Mouse (Mus musculus) liver, embryonic 16.5 days (tissue): ENCODE measurements at regions not wholly inside any gene's neighbourhood (a gene's known extent, or its start where the extent isn't known, plus 50 kb on each side); places are given as distances from the start of the nearest gene placed in this dataset.

ENCODE experiments used
- ATAC-seq: fragments of 200-750 bp; cut with Nextera tagmentation; 2 replicates; pipeline ENCODE4 v1.8.0; 2017; ENCODE audit warnings: low read depth, mild to moderate bottlenecking, moderate number of reproducible peaks, moderate library complexity
- H3K27ac ChIP-seq: fragments of 300-500 bp; sonication (generic); 2 replicates; pipeline ENCODE4 v1.5.1; 2014; ENCODE audit warnings: mild to moderate bottlenecking, low read length
- H3K27me3 ChIP-seq: fragments of 300-500 bp; sonication (generic); 2 replicates; pipeline ENCODE4 v1.6.1; 2014; ENCODE audit warnings: low read depth, low read length, mixed read lengths; ENCODE audit not compliant: control insufficient read depth, insufficient read depth
- H3K36me3 ChIP-seq: fragments of 300-500 bp; sonication (generic); 2 replicates; pipeline ENCODE4 v1.6.1; 2014; ENCODE audit warnings: mild to moderate bottlenecking; ENCODE audit not compliant: control insufficient read depth, insufficient read depth
- H3K4me1 ChIP-seq: fragments of 300-500 bp; sonication (generic); 2 replicates; pipeline ENCODE4 v1.6.1; 2014; ENCODE audit warnings: low read depth, low read length, mixed read lengths; ENCODE audit not compliant: control insufficient read depth
- H3K4me2 ChIP-seq: fragments of 300-500 bp; sonication (generic); 2 replicates; pipeline ENCODE4 v1.6.1; 2014; ENCODE audit warnings: low read depth, low read length, mixed read lengths
- H3K4me3 ChIP-seq: fragments of 300-500 bp; sonication (generic); 2 replicates; pipeline ENCODE4 v1.5.1; 2014; ENCODE audit warnings: low read depth, mild to moderate bottlenecking, low read length
- H3K9ac ChIP-seq: fragments of 300-500 bp; sonication (generic); 2 replicates; pipeline ENCODE4 v1.6.1; 2014; ENCODE audit warnings: low read depth, low read length
- H3K9me3 ChIP-seq: fragments of 300-500 bp; sonication (generic); replicated peaks from 2 replicates; pipeline ENCODE4 v1.6.1; 2016; ENCODE audit warnings: low read length; ENCODE audit not compliant: control insufficient read depth
- WGBS: fragments of 180-500 bp; shearing (Covaris S2); extraction: QIAGEN DNeasy Blood & Tissue Kit; methylation state at CpG from one replicate; pipeline ENCODE4 v1.1.7; 2014; ENCODE audit not compliant: insufficient replicate concordance; 5-methylcytosine and 5-hydroxymethylcytosine counted together

- H3K4me3 ChIP-seq: no peak overlapping the region
- no peaks in the 10 kb centered on the region for H3K9me3 ChIP-seq
- WGBS: 33% methylated on average over 1 of the region's 1 CpGs
- no peak overlapping the region for H3K9ac ChIP-seq
- no peaks in the 10 kb centered on the region for H3K27me3 ChIP-seq
- no peak overlapping the region for H3K27ac ChIP-seq
- no peak overlapping the region for H3K4me2 ChIP-seq
- H3K36me3 ChIP-seq: no peaks in the 10 kb centered on the region
- H3K4me1 ChIP-seq: no peaks in the 10 kb centered on the region
- ATAC-seq: no peak
Observed at GRCm38 (mm10) chr10:17275214-17275613, 447.8 kb upstream of the Cited2 start.

GRCm38 (mm10) chr10:17277911-17278310, 445.1 kb upstream of the Cited2 start:
- no peaks in the 10 kb centered on the region for H3K4me1 ChIP-seq
- H3K36me3 ChIP-seq: no peaks in the 10 kb centered on the region
- no peaks in the 10 kb centered on the region for H3K9me3 ChIP-seq
- H3K4me3 ChIP-seq: no peak overlapping the region
- H3K27me3 ChIP-seq: no peaks in the 10 kb centered on the region
- ATAC-seq: no peak
- no peak overlapping the region for H3K4me2 ChIP-seq
- no peak overlapping the region for H3K9ac ChIP-seq
- H3K27ac ChIP-seq: no peak overlapping the region

- ATAC-seq: no peak
- Histone ChIP-seq H3K4me1 (no peaks in the 10 kb centered on the region), H3K4me3 (no peak overlapping the region), H3K27ac (no peak overlapping the region), H3K27me3 (no peaks in the 10 kb centered on the region), H3K9ac (no peak overlapping the region), H3K36me3 (no peaks in the 10 kb centered on the region), H3K9me3 (no peaks in the 10 kb centered on the region), H3K4me2 (no peak overlapping the region)
- 77% methylated on average over 5 of the region's 5 CpGs for WGBS
Observed at GRCm38 (mm10) chr10:17284858-17285257, 438.2 kb upstream of the Cited2 start.

GRCm38 (mm10) chr10:17287141-17287540, 435.9 kb upstream of the Cited2 start:
- Histone ChIP-seq H3K36me3 (no peaks in the 10 kb centered on the region), H3K9me3 (no peaks in the 10 kb centered on the region), H3K4me2 (no peak overlapping the region), H3K27me3 (no peaks in the 10 kb centered on the region), H3K9ac (no peak overlapping the region), H3K4me1 (no peaks in the 10 kb centered on the region), H3K27ac (no peak overlapping the region), H3K4me3 (no peak overlapping the region)
- ATAC-seq: no peak
- WGBS: 52% methylated on average over 2 of the region's 2 CpGs

- Histone ChIP-seq H3K27me3 (no peaks in the 10 kb centered on the region), H3K4me3 (no peak overlapping the region), H3K9me3 (no peaks in the 10 kb centered on the region), H3K9ac (no peak overlapping the region), H3K4me1 (no peaks in the 10 kb centered on the region), H3K27ac (no peak overlapping the region), H3K4me2 (no peak overlapping the region), H3K36me3 (no peaks in the 10 kb centered on the region)
- ATAC-seq: no peak
- WGBS: 43% methylated on average over 2 of the region's 2 CpGs
Observed at GRCm38 (mm10) chr10:17288231-17288630, 434.8 kb upstream of the Cited2 start.

DNA sequence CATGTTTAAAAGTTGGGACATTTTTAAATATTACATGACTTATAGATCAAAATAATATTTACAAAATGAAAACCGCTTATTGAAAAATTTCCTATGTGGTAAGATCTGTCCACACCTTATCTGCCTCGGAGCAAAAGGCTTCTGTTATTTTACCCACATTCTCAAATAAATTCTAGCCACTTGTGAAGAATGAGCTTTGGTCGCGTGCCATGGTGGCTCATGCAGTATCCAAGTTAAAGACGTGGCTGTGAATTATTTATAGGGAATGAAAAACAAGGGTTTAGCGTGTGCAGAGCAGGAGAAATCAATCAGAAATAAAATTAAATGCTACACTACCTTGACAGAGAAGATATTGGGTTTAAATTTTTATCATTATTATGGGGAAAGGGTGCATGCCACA, 430.7 kb upstream of the Cited2 start:
- no peak for ATAC-seq
- H3K4me1 ChIP-seq: no peaks in the 10 kb centered on the region
- no peak overlapping the region for H3K27ac ChIP-seq
- H3K9ac ChIP-seq: no peak overlapping the region
- 64% methylated on average over 6 of the region's 6 CpGs for WGBS
- no peak overlapping the region for H3K4me3 ChIP-seq
- no peaks in the 10 kb centered on the region for H3K9me3 ChIP-seq
- H3K4me2 ChIP-seq: no peak overlapping the region
- H3K27me3 ChIP-seq: no peaks in the 10 kb centered on the region
- H3K36me3 ChIP-seq: no peaks in the 10 kb centered on the region

- 47% methylated on average over 3 of the region's 3 CpGs for WGBS
- Histone ChIP-seq H3K4me2 (no peak overlapping the region), H3K27ac (no peak overlapping the region), H3K4me1 (no peaks in the 10 kb centered on the region), H3K4me3 (no peak overlapping the region), H3K9ac (no peak overlapping the region), H3K27me3 (no peaks in the 10 kb centered on the region), H3K36me3 (no peaks in the 10 kb centered on the region), H3K9me3 (no peaks in the 10 kb centered on the region)
- ATAC-seq: no peak
Observed at GRCm38 (mm10) chr10:17294440-17294839, 428.6 kb upstream of the Cited2 start.

DNA sequence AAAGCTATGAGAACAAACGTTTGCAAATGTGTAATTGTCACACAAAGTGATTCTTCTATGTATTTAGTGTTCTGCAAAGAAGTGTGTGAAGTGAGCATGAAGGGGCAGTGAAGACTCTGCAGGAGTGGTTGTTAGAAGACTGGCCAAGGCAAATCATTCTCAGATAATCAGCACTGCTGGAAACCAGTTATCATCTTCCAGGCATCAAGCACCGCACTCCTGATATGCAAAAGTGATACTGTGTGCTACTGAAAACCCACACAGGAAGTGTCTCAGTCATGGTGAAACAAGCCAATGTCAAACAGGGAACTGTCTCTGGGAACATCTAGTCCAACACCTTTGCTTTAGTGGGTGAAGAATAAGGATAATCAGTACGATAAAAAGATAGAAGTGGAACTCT, 427.9 kb upstream of the Cited2 start:
- Histone ChIP-seq H3K36me3 (no peaks in the 10 kb centered on the region), H3K4me3 (no peak overlapping the region), H3K27ac (no peak overlapping the region), H3K9me3 (no peaks in the 10 kb centered on the region), H3K4me1 (no peaks in the 10 kb centered on the region), H3K4me2 (no peak overlapping the region), H3K9ac (no peak overlapping the region), H3K27me3 (no peaks in the 10 kb centered on the region)
- ATAC-seq: no peak
- 24% methylated on average over 3 of the region's 3 CpGs for WGBS

DNA sequence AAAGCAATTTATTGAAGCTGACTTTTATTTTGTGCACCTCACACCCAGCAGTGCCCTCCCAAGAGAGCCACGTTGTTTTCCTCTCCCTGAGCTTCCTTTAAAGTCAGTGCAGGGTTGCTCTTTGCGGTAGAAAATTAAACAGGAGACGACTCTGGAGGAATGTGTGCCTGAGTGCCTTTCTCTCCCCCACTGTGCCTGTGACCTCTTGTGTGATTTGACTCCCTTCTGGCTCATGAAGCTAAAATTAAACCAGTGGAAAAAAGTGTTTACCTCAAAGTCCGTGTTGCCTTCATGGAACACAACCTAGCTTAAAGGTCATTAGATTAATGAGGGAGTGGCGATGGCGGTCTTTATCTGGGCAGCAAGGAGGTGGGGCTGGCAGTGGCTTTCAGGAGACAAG, 423.4 kb upstream of the Cited2 start:
- WGBS: 43% methylated on average over 6 of the region's 6 CpGs

DNA sequence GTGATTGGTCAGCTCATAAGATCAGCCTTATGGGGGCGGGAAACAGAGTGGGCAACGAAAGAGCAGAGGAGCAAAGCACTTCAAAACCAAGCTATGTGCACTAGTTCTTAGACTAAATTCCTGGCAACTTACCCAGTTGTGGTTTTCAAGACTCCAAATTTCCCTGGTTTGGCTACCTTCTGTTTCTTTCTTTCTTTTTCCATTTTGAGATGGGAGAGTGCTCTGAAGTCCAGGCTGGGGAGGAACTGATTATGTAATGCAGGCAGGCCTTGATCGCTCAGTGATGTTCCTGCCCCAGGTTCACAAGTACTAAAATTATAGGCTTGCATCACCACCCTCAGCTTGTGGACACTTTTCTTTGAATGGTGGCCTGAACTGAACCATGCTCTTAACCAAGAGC, 396.3 kb upstream of the Cited2 start:
- no peak overlapping the region for H3K4me3 ChIP-seq
- no peak for ATAC-seq
- 59% methylated on average over 3 of the region's 3 CpGs for WGBS

More for the DNA sequence above, 423.4 kb upstream of the Cited2 start:
- H3K27me3 ChIP-seq: no peaks in the 10 kb centered on the region
- no peak overlapping the region for H3K27ac ChIP-seq
- no peak overlapping the region for H3K4me2 ChIP-seq
- ATAC-seq: no peak
- no peak overlapping the region for H3K4me3 ChIP-seq
- H3K9me3 ChIP-seq: no peaks in the 10 kb centered on the region
- no peaks in the 10 kb centered on the region for H3K36me3 ChIP-seq
- H3K4me1 ChIP-seq: no peaks in the 10 kb centered on the region
- no peak overlapping the region for H3K9ac ChIP-seq

More for the DNA sequence above, 396.3 kb upstream of the Cited2 start:
- H3K36me3 ChIP-seq: no peaks in the 10 kb centered on the region
- no peak overlapping the region for H3K9ac ChIP-seq
- H3K4me2 ChIP-seq: no peak overlapping the region
- no peaks in the 10 kb centered on the region for H3K9me3 ChIP-seq
- H3K27me3 ChIP-seq: no peaks in the 10 kb centered on the region
- no peak overlapping the region for H3K27ac ChIP-seq
- H3K4me1 ChIP-seq: no peaks in the 10 kb centered on the region
